In genomic region chr17:24689251-24690081, GRCm38 (mm10) we compare ENCODE assay signal across 8 mouse cellular contexts. TPM values are rescaled to one million over a fixed set of nuclear protein-coding genes. Genes with fewer than 3 reads are reported as not detected.
A peak's percentile ranks its signal among the peaks of the same experiment; 100 is the strongest.
DNase-seq lines count a peak whose midpoint lies in the region; ATAC-seq and TF ChIP-seq lines count a peak whose summit lies in the region.

Gene Syngr3 (minus strand): TSS chr17:24689955.

- ATAC-seq in forebrain, embryonic 16.5 days = peak; percentile 70
- ATAC-seq in granulocyte monocyte progenitor cell, adult 5-6 weeks (replicated peaks; ENCODE audit: poor library complexity, severe bottlenecking) = no peak

- H3K4me3 ChIP-seq in cerebellum, adult 2 months (replicated peaks; ENCODE audit: insufficient read depth, low read depth, low read length) = peak within 1 kb of the TSS; percentile 78
- peak within 1 kb of the TSS; percentile 90 for H3K4me3 ChIP-seq in forebrain, embryonic 16.5 days (replicated peaks; ENCODE audit: low read length)

- TF ChIP-seq POLR2A in cerebellum, adult 2 months (IDR thresholded peaks at IDR 0.05; ENCODE audit: borderline replicate concordance, insufficient read depth, low read length) = peak; percentile 81

- no peak for TF ChIP-seq CTCF in cerebellum, adult 2 months (IDR thresholded peaks at IDR 0.05; ENCODE audit: borderline replicate concordance, insufficient read depth, low read depth, low read length)

- peak in 1 of 2 experiments; percentile 42 for DNase-seq in layer of hippocampus, adult 8-10 months (ENCODE audit: low spot score in 2 of 2)
- DNase-seq in layer of hippocampus, adult 11-12 months (ENCODE audit: low spot score) = no peak
- peak; percentile 62 to 75 for DNase-seq in cerebellum, adult 2 months
- DNase-seq in left cerebral cortex, postnatal 4 days = peak; percentile 65
- DNase-seq in retina, embryonic 14.5 days (ENCODE audit: low spot score) = peak; percentile 49
- DNase-seq in lung, postnatal 14 days = no peak

- H3K4me2 ChIP-seq in forebrain, embryonic 16.5 days (ENCODE audit: low read length) = peak within 1 kb of the TSS; percentile 68

- H3K9me3 ChIP-seq in forebrain, embryonic 16.5 days (ENCODE audit: control insufficient read depth, low read length) = no peaks in the 10 kb centered on the region

- H3K4me1 ChIP-seq in cerebellum, adult 2 months (ENCODE audit: control insufficient read depth, insufficient read depth, low read length) = peaks cover 20% of the 10 kb centered on the region
- H3K4me1 ChIP-seq in forebrain, embryonic 16.5 days (replicated peaks; ENCODE audit: control insufficient read depth, insufficient read depth, low read length) = peaks cover 28% of the 10 kb centered on the region

- WGBS in cerebellum, adult 2 months = under 1% methylated on average over 55 of the region's 55 CpGs
- under 1% methylated on average over 52 of the region's 55 CpGs for WGBS in forebrain, embryonic 16.5 days

- peak within 1 kb of the TSS; percentile 93 for H3K27ac ChIP-seq in cerebellum, adult 2 months (ENCODE audit: insufficient read depth, low read length)
- H3K27ac ChIP-seq in forebrain, embryonic 16.5 days (ENCODE audit: low read length) = peak within 1 kb of the TSS; percentile 78

- intact Hi-C loops in left cerebral cortex, postnatal 4 days (cut with DNase I) = no loop called here

- H3K9ac ChIP-seq in forebrain, embryonic 16.5 days (replicated peaks; ENCODE audit: low read depth, low read length) = peak within 1 kb of the TSS; percentile 98

- no peaks in the 10 kb centered on the region for H3K27me3 ChIP-seq in cerebellum, adult 2 months (ENCODE audit: control insufficient read depth, insufficient read depth, low read length)
- peaks cover 14% of the 10 kb centered on the region for H3K27me3 ChIP-seq in forebrain, embryonic 16.5 days (replicated peaks; ENCODE audit: control insufficient read depth, insufficient read depth, low read length)

- no peaks in the 10 kb centered on the region for H3K36me3 ChIP-seq in forebrain, embryonic 16.5 days (ENCODE audit: control insufficient read depth, insufficient read depth)

RNA-seq across cellular contexts. Expression of gene Syngr3, which starts in this region (rescaled TPM):
- 100 to 1,000 TPM; 137 to 165 (median 150) TPM for total RNA-seq in layer of hippocampus, adult 8-10 months (2022)
- polyA plus RNA-seq in cerebellum, adult 2 months (2012; rRNA removed) = 130 and 132 TPM in 2 replicates
- polyA plus RNA-seq in forebrain, embryonic 16.5 days (2015; fragmentation: Nextera tagmentation; extraction: Ambion mirVana) = 143 and 193 TPM in 2 replicates
- 100 to 1,000 TPM; 164 to 176 TPM for total RNA-seq in left cerebral cortex, postnatal 4 days (2021)
- not detected in 2 replicates for total RNA-seq in granulocyte monocyte progenitor cell, adult 5-6 weeks (2014; fragmentation: Nextera tagmentation)
- total RNA-seq in granulocyte monocyte progenitor cell, adult 5-6 weeks (2017) = not detected in 2 replicates

Comparison
In these comparisons a context has a peak if more than half of its experiments do, and no peak if none do; other contexts are left out.
1. RNA of gene Syngr3 (total RNA-seq): 164 to 176 TPM in left cerebral cortex, postnatal 4 days and 137 to 165 TPM in layer of hippocampus, adult 8-10 months; not detected in granulocyte monocyte progenitor cell, adult 5-6 weeks; every median in the first group is over 100 times any median in the second.
2. DNase-seq: peak in cerebellum, adult 2 months (2 of 2), left cerebral cortex, postnatal 4 days (single experiment) and retina, embryonic 14.5 days (single experiment); none in layer of hippocampus, adult 11-12 months (single experiment) and lung, postnatal 14 days (single experiment).